Mouse (Mus musculus) adrenal gland, postnatal 36 days (tissue): ENCODE results near the gene Fus. TPM values are rescaled to one million over a fixed set of nuclear protein-coding genes. Genes with fewer than 3 reads are reported as not detected.
"Not testable (repeated sequence)": the region's sequence is repeated elsewhere in the genome, so short reads cannot be mapped to it uniquely, and the experiment has no call there.

ENCODE experiments used
- DNase-seq, 2 experiments: peaks; one replicate each; pipeline ENCODE4 v3.0.0; 2021; ENCODE audit warnings: mixed read lengths in 1 of 2
- total RNA-seq, 2 experiments: library from RNA; stranded (reverse); gene quantifications; 2 replicates each; pipeline ENCODE4 v1.2.3; 2021

The Fus gene
- total RNA-seq, 2 experiments from 2014 or later: 170 to 229 TPM

DNA sequence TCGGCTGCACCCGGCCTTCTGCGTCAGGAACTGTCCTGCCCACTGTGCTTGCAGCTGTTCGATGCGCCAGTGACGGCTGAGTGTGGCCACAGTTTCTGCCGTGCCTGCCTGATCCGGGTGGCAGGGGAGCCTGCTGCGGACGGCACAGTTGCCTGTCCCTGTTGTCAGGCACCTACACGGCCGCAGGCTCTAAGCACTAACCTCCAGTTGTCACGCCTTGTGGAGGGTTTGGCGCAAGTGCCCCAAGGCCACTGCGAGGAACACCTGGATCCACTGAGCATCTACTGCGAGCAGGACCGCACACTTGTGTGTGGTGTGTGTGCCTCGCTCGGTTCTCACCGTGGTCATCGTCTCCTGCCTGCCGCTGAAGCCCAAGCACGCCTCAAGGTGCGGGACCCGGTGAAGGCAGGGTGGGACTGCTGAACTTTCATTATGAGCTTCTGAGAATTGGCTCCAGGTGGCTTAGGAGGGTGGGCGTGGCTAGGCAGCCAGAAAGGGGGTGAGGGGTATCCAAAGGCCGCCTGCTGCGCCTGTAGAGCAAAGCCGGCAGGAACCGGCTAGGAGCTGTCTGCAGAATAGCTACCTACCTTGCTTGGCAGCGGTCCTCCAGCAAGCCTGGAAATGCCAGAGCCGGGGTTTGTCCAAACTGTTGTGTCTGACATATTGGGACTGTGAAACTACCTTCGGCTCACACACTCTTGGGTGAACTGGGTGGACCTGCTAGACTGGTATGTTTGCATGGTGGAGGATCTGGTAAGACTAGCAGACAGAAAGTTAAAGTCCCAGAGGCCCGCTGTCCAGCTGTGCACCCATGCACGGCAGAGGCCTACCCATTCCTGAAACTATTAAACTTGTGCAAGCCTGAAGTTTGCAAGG lies 37.5 kb downstream of the Fus start:
- DNase-seq: no peak

DNA sequence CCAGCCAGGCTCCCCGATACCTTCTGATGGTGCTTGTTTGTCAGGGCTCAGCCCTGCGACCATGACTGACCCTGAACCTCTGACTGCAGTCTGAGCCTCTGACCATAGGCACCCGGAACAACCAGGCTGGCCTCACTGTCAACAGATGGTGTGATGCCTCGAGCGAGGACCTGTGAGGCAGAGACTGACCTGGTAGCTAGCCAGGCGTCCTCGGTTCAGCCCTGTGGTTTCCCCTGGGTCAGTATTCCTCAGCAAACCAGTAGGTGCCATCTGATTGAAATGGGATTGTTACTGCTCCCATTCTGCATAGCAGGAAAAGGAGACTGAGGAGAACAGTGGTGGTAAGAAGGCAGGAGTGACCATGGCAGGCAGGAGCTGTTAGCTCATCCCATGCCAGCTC lies 38.9 kb downstream of the Fus start:
- DNase-seq: no peak

DNA sequence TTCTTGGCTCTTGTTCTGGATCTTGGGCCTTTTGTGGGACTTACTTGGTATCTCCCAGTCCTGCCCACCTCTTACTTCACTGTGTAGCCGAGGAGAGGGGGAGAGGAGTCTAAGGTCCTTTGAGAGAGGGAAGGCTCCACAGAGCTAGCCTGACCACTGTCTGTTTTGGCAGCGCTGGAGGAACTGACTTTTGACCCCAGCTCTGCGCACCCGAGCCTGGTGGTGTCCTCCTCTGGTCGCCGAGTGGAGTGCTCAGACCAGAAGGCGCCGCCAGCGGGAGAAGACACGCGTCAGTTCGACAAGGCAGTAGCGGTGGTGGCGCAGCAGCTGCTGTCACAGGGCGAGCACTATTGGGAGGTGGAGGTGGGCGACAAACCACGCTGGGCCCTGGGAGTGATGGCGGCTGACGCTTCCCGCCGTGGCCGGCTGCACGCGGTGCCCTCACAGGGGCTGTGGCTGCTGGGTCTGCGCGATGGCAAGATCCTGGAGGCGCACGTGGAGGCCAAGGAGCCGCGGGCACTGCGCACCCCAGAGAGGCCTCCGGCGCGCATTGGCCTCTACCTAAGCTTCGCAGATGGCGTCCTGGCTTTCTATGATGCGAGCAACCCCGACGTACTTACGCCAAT lies 42.6 kb downstream of the Fus start:
- no peak for DNase-seq

DNA sequence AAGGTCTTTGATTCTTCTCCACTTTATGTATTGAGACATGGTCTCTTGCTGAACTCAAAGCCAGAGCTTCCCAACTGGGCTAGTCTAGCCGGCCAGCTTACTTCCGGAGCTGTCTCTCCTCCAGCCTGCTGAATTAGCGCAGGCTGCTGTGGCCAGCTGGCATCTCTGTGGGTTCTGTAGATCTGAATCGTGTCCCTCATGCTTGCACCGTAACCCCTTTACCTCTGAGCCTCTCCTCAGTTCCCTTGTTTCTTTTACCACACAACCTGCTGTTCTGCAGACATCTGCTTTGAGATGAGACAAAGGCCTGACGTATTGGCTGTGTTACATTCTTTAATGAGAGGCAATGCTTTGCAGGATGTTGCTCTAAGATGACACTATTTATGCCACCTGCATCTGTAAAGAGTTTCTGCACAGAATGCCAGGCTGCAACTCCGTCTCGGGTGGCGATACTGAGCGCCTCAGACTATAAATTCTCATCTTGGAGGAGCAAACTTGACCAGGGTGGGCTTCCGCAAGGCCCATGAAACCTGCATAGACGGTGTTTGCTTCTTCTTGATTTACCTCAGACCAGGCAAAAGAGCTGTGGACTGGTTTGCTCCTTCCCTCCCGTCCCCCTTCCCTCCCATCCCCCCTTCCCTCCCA lies 45.0 kb downstream of the Fus start:
- DNase-seq: no peak

DNA sequence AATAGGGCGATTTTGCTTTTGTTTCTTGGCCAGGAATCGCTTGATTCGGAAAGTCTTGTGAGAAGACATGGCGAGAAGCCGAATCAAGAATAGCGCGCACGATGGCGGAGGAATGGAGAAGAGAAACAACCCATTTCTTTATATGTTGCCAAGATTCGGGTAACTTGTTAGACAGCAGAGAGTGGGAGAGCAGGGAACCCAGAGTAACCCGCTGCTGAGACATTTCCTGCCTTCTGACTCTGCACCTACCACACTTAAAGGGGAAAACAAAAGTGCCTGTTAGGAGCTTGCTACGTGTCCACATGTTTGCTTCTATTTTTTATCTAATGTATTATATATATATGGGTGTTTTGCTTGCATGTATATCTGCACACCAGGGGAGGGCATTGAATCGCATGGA lies 45.9 kb downstream of the Fus start:
- no peak for DNase-seq

DNA sequence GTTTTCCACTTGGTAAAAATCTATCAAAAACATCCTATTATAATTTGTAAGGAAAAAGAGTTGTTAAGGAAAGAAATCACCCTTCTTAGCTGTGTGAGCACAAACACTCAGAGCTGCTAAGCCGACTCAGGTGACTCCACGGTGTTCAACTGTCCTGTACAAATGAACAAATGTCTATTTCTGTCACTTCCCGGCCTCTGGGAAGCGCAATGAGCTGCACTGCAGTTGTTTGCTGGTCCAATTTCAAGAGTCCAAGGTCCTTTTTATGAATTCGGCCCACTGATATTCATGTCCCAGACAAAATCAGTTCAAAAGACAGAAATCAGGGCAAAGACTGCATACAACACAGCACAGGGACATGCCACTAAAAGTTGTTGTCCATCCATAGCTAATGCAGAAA lies 48.9 kb downstream of the Fus start:
- DNase-seq: not testable (repeated sequence)

DNA sequence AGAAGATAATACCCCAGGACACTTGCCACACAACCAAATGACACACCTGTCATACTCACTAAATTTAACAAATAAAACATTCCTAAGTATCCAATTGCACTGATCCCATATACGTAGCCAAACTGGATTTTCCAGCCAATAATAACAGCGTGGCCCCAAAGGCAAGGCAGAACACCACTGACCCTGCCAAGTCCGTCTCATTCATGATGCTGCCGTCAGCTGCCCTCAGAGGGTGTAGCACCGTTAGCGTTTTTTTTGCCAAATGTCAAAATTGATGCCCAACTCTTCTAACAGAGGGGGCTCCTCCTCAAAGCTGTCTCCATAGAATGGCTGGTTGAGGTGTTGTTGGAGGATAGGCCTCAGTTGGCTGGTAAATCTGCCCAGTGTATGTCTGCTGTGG lies 49.4 kb downstream of the Fus start:
- DNase-seq: no peak

DNA sequence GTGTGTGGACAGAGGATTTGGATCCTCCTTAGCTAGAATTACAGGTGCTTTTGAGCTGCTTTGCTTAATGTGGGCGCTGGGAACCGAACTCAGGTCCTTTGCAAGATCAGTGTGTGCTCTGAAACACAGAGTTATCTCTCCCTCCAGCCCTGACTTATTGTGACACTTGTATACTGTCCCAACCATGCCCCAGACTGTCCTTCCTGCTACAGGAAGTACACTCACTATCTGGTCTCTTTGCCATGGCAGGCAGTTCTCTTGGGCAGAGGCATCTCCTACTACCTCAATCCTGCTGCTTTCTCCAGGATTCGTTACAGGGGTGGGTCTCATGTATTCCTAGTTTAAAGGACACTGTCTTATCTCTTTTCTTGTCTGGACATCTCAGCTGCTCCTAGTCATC lies 51.0 kb downstream of the Fus start:
- no peak for DNase-seq

DNA sequence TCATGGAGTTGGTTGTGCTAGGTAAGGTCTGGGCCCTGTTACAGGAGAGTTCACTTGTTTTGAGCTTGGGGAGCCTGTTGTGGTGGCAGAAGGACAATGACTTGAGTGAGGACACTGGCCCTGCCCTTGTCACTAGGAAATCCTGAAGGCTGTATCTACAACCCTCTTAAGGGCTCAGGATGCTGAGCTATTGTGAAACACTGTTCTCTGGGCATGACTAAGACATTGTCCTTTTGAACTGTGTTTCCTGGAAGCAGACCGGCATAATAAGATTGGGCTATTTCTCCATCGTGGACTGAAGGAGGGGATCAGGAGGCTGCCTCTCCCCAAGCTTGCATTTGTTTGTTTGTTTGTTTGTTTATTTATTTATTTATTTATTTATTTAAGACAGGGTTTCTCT lies 51.9 kb downstream of the Fus start:
- DNase-seq: no peak

DNA sequence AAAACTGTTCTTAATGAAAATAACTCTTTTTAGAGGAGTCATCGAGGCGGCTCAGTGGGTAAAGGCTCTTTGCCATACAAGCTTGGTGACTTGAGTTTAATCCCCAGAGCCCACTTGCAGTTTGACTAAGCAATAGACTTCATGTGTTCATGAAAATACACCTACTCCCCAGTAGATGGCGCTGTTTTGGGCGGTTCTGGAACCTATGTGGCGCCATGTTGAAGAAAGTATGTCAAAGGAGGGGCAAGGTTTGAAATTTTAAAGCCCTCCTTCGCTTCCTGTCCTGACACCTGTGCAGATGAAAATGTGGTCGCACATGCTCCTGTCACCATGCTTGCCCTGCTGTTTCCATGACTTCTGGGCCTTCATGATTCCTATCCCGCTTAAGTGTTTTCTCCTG lies 55.7 kb downstream of the Fus start:
- no peak for DNase-seq

DNA sequence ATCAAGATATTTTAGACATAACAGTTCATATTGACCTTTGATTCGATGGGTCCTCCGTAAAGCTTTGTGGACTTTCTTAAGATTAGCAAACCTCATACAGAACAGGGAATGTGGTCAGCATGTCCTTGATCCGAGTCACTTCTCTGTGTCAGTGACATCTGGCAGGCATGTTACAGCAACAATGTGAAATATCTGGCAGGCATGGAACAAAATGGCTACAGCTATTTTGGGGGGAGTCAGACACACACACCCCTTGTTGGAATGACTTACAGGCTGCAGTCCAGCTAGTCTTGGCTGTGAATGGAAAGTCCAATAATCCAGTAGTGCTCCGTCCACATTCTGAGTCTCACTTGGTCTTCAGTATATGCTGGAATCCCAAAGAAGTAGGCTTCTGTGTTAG lies 56.3 kb downstream of the Fus start:
- no peak for DNase-seq

DNA sequence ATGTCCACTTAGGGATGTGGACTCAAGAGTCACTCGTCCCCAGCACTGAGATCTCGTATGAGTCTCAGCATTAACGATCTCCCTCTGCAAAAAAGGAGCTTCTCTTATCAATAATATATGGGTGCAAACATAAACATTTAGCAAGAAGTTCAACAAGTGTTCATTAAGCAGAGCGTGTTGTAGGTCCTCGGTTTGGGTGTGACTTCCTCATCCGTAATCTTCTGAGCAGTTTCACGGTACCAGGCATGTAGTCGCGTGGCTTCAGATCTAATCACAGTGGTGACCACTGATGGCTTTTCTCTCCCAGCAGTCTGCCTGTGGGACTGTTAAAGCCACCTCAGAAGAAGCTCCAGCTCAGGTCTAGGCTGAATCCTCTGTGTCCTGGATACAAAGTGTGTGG lies 57.1 kb downstream of the Fus start:
- DNase-seq: no peak

DNA sequence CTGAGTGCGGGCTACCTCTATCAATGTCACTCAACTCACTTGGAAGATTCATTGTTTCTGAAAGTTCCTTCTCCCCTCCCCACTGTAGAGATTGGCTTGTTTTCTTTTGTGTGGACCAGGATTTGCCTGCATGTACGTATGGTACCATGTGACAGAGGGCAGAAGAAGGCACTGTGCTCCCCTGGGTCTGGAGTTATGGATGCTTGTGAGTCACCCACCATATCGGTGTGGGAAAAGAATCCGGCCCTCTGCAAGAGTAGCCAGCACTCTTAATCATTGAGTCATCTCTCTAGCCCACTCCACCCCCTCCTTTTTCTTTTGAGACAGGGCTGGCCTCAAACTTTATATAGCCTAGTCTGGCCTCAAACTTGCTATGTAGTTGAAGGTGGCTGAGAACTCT lies 57.7 kb downstream of the Fus start:
- peak; percentile 18 to 31 for DNase-seq

DNA sequence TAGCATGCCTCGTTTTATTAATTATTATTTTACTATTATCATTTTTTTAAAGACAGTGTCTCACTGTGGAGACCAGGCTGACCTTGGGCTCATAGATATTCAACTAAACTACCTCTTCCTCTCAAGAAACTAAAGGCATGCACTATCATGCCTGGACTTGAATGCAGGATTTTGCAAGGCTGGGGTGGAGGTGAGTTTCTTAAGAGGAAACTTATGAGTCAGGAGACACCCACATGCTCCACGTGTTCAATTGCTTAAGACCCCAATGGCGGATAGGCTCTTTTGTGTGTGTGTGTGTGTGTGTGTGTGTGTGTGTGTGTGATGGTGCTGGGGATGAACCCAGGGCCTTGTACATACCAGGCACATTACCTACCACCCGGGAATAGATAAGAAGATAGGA lies 58.1 kb downstream of the Fus start:
- DNase-seq: no peak

DNA sequence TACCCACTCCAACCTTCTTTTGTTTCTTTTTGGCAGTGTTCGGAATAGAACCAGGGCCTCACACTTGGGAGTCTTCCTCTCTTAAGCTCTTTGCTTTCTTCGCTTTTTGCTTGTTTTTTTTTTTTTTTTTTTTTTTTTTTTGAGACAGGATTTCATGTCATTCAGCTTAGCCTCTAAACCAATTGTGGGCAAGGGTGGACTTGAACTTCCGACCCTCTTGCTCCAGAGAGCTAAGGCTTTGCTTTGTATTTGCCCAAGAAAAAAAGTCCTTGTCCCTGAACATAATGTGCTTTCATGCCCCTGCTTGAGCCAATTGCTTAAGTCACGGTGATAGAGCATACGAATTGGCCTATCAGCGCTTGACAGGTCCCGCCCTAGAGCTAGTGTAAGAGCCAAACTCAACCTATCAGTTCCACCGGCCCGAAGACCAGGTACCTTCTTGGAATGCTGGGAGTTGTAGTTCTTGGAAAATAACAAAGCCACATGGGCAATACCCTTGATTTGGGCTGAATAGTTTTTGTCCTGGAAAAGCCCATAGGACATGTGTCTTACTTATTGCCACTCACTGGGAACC lies 64.2 kb downstream of the Fus start:
- DNase-seq: peak in 1 of 2 experiments; percentile 11

DNA sequence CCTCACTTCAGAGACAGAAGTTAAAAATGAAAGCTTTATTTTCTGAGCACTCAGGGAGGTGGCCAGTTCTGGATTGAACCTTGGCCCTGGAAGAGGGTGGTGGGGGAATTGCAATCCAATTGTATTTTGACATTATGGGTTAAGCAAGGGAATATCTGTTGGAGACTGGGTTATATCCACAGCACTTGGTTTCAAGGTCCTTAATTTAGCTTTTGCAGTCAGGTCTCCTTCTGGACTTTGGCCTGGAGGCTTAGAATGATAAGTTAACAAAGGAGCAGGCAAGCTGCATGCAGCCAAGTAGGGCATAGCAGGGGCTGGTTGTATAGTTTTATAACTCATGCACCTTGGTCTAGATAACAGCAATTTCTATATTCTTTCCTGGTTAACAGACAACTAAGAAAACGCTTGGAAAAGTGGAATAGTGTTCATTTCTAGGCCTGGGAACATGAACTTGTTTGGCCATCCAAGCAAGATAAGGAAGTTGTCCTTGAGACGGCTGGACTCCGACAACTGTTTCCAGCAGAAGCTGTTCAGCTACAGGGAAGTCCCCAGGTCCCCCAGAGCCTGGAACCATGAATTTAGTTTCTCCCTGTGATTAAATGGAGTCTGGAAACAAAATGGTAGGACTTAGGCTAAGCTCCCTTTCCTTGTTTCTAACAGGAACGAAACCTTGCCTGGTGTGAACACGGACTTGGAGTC lies 65.2 kb downstream of the Fus start:
- peak in 1 of 2 experiments; percentile 5 for DNase-seq

DNA sequence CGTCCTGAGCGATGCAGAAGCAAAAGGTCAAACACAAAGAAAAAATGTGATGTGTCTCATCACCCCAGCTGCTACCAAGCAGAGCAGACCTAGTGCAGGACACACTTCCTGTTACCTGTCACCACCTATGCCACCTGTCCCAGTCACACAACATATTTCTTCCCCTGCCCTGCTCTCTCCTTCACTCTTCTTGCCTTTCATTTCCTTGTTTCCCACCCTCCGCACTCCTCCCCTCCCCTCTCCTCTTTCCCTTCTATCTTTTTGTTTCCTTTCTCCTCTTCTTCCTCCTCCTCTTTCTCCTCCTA lies 65.7 kb downstream of the Fus start:
- DNase-seq: no peak

DNA sequence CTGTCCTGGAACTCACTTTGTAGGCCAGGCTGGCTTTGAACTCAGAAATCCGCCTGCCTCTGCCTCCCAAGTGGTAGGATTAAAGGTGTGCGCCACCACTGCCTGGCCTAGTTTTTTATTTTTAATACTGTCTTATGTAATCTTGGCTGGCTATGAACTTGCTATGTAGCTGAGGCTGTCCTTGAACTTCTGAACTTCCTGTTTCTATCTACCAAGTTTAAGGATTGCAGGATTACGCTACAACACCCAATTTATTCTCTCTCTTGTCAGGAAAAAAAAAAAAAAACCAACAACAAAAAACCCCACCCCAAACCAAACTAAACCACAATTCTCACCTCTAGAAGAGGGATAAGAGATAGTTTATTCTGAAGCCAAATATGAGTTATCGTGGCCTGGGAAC lies 66.4 kb downstream of the Fus start:
- DNase-seq: no peak
